Mouse (Mus musculus): ENCODE data around the gene Rab3d. TPM values are rescaled to one million over a fixed set of nuclear protein-coding genes. Genes with fewer than 3 reads are reported as not detected.

Gene Rab3d
- polyA plus RNA-seq, 1 experiment from 2014 or later: 21.0 TPM

Other genes starting within 250 kb of the Rab3d start
- gene Ldlr, start 194.7 kb downstream of the Rab3d start, polyA plus RNA-seq (2015; fragmentation: Nextera tagmentation; extraction: Ambion mirVana): 21.2 and 26.3 TPM in 2 replicates
- gene Spc24, start 157.9 kb downstream of the Rab3d start, polyA plus RNA-seq (2015; fragmentation: Nextera tagmentation; extraction: Ambion mirVana): 95.6 and 95.7 TPM in 2 replicates
- 2.6 and 3.1 TPM in 2 replicates for gene Kank2, start 119.4 kb downstream of the Rab3d start, polyA plus RNA-seq (2015; fragmentation: Nextera tagmentation; extraction: Ambion mirVana)
- gene Angptl8, start 82.7 kb downstream of the Rab3d start, polyA plus RNA-seq (2015; fragmentation: Nextera tagmentation; extraction: Ambion mirVana): 0.21 TPM in 1 of 2 replicates, not detected in the other
- 12.5 and 13.9 TPM in 2 replicates for gene Dock6, start 65.6 kb downstream of the Rab3d start, polyA plus RNA-seq (2015; fragmentation: Nextera tagmentation; extraction: Ambion mirVana)
- gene Ccdc159, start 9.3 kb upstream of the Rab3d start, polyA plus RNA-seq (2015; fragmentation: Nextera tagmentation; extraction: Ambion mirVana): 5.0 and 6.6 TPM in 2 replicates
- 42.2 and 42.3 TPM in 2 replicates for gene Tmem205, start 9.4 kb upstream of the Rab3d start, polyA plus RNA-seq (2015; fragmentation: Nextera tagmentation; extraction: Ambion mirVana)
- 37.8 and 44.1 TPM in 2 replicates for gene Plppr2, start 18.8 kb upstream of the Rab3d start, polyA plus RNA-seq (2015; fragmentation: Nextera tagmentation; extraction: Ambion mirVana)
- gene Swsap1, start 37.6 kb upstream of the Rab3d start, polyA plus RNA-seq (2015; fragmentation: Nextera tagmentation; extraction: Ambion mirVana): 8.6 and 12.1 TPM in 2 replicates
- gene Epor, start 45.3 kb upstream of the Rab3d start, polyA plus RNA-seq (2015; fragmentation: Nextera tagmentation; extraction: Ambion mirVana): 0.99 and 1.9 TPM in 2 replicates
- gene Rgl3, start 71.3 kb upstream of the Rab3d start, polyA plus RNA-seq (2015; fragmentation: Nextera tagmentation; extraction: Ambion mirVana): 1.1 and 1.2 TPM in 2 replicates
- 4.0 and 4.6 TPM in 2 replicates for gene Ccdc151, start 84.4 kb upstream of the Rab3d start, polyA plus RNA-seq (2015; fragmentation: Nextera tagmentation; extraction: Ambion mirVana)
- gene Prkcsh, start 84.6 kb upstream of the Rab3d start, polyA plus RNA-seq (2015; fragmentation: Nextera tagmentation; extraction: Ambion mirVana): 84.2 and 89.6 TPM in 2 replicates
- 63.7 and 66.4 TPM in 2 replicates for gene Elavl3, start 133.8 kb upstream of the Rab3d start, polyA plus RNA-seq (2015; fragmentation: Nextera tagmentation; extraction: Ambion mirVana)
- gene Gm49318, start 153.1 kb upstream of the Rab3d start, polyA plus RNA-seq (2015; fragmentation: Nextera tagmentation; extraction: Ambion mirVana): not detected in 2 replicates
- gene Zfp653, start 153.2 kb upstream of the Rab3d start, polyA plus RNA-seq (2015; fragmentation: Nextera tagmentation; extraction: Ambion mirVana): 17.1 and 18.9 TPM in 2 replicates
- gene Ecsit, start 167.2 kb upstream of the Rab3d start, polyA plus RNA-seq (2015; fragmentation: Nextera tagmentation; extraction: Ambion mirVana): 47.7 and 51.5 TPM in 2 replicates
- 1.8 and 2.2 TPM in 2 replicates for gene Cnn1, start 181.0 kb upstream of the Rab3d start, polyA plus RNA-seq (2015; fragmentation: Nextera tagmentation; extraction: Ambion mirVana)
- 206 and 210 TPM in 2 replicates for gene Elof1, start 199.0 kb upstream of the Rab3d start, polyA plus RNA-seq (2015; fragmentation: Nextera tagmentation; extraction: Ambion mirVana)
- 0.81 and 1.2 TPM in 2 replicates for gene Acp5, start 217.5 kb upstream of the Rab3d start, polyA plus RNA-seq (2015; fragmentation: Nextera tagmentation; extraction: Ambion mirVana)
- 79.3 and 87.5 TPM in 2 replicates for gene Pigyl, start 238.7 kb upstream of the Rab3d start, polyA plus RNA-seq (2015; fragmentation: Nextera tagmentation; extraction: Ambion mirVana)

Measured in forebrain, embryonic 13.5 days (tissue).